Mouse (Mus musculus) monocyte, adult 5-6 weeks (primary cell): ENCODE results near the gene F2. TPM values are rescaled to one million over a fixed set of nuclear protein-coding genes. Genes with fewer than 3 reads are reported as not detected.
"Not testable (repeated sequence)": the region's sequence is repeated elsewhere in the genome, so short reads cannot be mapped to it uniquely, and the experiment has no call there.

ENCODE experiments used
- ATAC-seq: fragments of 153-309, 156-312 bp; replicated peaks from 2 replicates; pipeline ENCODE4 v1.8.0; 2017; ENCODE audit warnings: mild to moderate bottlenecking; ENCODE audit not compliant: low TSS enrichment, insufficient number of reproducible peaks, severe bottlenecking, poor library complexity, low FRiP score
- total RNA-seq: library from RNA; stranded (forward); fragments of 200-1000, 200-491, 200-594 nt; gene quantifications from 3 replicates; pipeline ENCODE4 v1.2.3, GENCODE M21; 2017

The F2 gene
- total RNA-seq, 1 experiment from 2014 or later, result not detected

DNA sequence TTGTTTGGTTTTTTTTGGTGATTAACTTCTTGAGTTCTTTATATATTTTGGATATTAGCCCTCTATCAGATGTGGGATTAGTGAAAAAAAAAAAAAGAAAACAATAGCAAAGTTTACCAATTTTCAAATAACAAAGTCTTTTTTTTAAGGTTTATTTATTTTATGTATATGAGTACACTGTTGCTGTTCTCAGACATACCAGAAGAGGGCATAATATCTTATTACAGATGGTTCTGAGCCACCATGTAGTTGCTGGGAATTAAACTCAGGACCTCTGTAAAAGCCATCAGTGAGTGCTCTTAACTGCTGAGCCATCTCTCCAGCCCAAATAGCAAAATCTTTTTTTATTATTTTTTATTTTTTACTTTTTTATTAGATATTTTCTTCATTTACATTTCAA is 26.8 kb downstream of the F2 start:
- not testable (repeated sequence) for ATAC-seq

GRCm38 (mm10) chr2:91602389-91602788 is 33.8 kb downstream of the F2 start:
- no peak for ATAC-seq

DNA sequence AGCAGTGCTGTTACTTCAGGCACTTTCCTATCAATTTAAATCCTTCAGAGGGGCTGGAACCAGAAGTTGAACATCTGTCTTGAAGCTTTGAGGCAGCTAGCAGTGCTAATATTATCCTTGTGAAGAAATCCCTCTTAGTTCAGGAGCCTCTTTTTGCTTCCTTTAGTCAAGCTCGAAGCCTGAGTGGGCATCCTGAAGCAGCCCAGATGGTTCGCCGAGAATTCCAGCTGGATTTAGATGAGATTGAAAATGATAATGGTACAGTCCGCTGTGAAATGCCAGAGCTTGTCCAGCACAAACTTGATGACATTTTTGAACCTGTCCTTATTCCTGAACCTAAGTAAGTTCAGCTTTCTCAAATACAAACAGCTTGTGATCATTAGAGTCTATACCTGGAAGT is 35.7 kb downstream of the F2 start:
- no peak for ATAC-seq

GRCm38 (mm10) chr2:91586242-91586641 is 50.0 kb downstream of the F2 start:
- no peak for ATAC-seq

DNA sequence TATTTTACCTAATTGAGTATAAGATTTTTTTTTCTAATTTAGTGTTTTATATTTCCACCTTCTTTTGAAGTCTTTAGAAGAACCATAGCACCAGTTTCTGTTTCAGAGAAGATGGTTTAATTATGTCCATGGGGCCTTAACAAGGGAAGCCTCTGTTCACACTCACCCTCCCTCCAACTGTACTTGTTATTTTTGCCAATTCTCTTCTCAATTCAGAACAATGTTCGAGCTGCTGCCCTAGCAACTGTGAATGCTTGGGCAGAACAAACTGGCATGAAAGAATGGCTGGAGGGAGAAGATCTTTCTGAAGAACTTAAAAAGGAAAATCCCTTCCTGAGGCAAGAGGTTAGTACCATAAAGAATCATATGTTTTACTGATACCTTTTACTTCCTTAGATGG is 55.3 kb downstream of the F2 start:
- ATAC-seq, result no peak

Other genes with a start within 250 kb of the F2 start
- gene 1110051M20Rik, start 191.7 kb downstream of the F2 start, total RNA-seq, result 4.0 to 12.7 TPM (median 5.5 TPM) in 3 replicates
- gene Lrp4, start 178.9 kb downstream of the F2 start, total RNA-seq, result 1.4 to 2.5 TPM (median 1.6 TPM) in 3 replicates
- gene Ckap5, start 109.7 kb downstream of the F2 start, total RNA-seq, result 35.8 to 49.7 TPM (median 41.9 TPM) in 3 replicates
- gene Zfp408, start 13.4 kb upstream of the F2 start, total RNA-seq, result 14.1 to 20.3 TPM (median 17.1 TPM) in 3 replicates
- gene Arhgap1, start 13.4 kb upstream of the F2 start, total RNA-seq, result 45.7 to 97.1 TPM (median 89.8 TPM) in 3 replicates
- 5.1 to 10.8 TPM (median 9.8 TPM) in 3 replicates for gene Atg13, start 74.2 kb upstream of the F2 start, total RNA-seq
- 8.9 to 12.1 TPM (median 12.1 TPM) in 3 replicates for gene Harbi1, start 74.4 kb upstream of the F2 start, total RNA-seq
- 18.2 to 32.2 TPM (median 24.0 TPM) in 3 replicates for gene Ambra1, start 93.7 kb upstream of the F2 start, total RNA-seq